Mouse (Mus musculus) right cerebral cortex, postnatal 14 days (tissue): Measurements from ENCODE around the gene Bnipl.

Source experiments
- DNase-seq: peaks from one replicate; pipeline ENCODE4 v3.0.0; 2022

The Bnipl gene

DNA sequence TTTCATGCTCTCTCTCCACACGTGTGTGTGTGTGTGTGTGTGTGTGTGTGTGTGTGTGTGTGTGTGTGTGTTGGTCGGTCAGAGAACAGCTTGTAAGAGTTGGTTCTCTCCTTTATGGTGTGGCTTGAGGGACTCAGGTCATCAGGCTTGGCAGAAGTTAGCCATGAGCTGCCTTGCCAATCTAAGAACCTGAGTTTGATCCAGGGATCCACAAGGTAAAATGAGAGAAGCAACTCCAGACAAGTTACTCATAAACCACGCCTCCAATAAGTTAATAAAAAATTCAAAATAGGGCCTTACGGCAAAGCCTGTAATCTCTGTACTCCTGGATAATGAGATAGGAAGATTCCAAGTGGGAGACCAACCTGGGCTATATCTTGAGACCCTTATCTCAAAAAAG is 42.7 kb downstream of the Bnipl start:
- no peak for DNase-seq

DNA sequence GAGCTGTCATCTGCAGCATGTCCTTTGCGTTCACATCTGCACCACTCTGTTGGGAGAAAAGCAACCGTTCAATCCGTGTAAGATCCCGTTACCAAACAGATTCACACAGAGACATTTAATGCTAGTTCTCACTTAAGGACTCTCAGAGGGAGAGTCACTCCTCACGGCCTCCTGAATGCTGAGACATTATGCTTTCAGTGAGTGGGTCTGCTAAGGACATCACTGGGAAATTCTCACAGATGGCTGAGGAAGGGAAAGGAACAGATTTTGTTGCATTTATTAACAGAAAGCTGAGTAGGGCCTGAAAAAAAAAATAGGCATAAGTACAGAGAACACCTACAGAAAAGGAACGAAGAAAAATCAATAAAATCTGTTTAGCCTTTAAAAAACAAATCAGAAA is 47.1 kb downstream of the Bnipl start:
- no peak for DNase-seq

DNA sequence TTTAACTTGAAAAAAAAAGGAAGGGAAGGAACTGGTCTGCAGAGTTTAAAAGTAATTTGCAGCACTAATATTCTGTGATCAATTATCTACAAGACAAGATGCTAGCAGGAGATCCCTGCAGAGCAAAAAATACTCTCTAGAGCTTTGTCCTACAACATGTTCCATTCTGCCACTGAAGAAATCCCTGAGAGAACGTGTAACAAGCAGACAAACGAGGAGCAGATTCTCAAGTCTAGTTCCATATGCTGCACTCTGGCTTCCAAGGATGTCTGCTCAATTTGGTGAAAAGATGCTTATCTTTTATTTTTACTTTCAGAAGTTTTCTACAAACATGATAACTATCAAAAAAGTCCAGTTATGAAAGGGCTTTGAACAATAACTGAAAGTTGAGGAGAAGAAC is 50.4 kb downstream of the Bnipl start:
- DNase-seq, result no peak

DNA sequence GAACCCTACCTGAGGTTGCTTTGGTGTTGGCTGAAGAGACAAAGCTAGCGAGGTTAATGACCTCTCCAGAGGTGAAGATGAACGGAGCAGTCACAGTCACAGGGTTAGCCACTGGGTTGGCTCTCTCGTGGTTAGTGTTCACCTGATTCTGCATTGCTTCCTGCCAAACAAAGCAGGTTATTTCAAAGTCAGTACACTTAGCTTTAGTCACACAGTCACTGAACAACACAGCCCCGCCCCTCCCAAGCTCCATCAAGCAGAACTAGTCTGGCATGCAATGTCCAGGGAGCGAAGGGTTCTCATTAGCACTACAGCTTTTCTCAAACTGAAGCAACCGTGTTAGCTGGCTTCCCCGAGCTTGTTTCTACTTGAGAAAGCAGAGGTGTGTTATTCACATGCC is 50.9 kb downstream of the Bnipl start:
- no peak for DNase-seq

DNA sequence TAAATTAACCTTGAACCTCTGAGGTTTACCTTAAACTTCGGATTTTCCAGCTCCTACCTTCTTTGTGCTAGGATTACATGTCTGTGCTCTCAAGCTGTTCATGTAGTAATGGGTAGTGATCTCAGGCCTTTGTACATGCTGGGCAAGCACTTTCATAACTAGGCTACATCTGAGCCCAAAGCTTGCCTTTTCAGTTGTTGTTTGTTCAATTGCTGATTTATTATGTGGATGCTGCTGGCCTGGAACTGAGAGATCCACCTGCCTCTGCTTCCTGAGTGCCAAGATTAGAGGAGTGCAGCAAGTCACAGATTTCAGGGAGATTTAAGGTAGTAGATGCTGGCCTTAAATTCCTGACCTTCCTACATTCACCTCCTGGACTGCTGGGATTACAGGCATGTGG is 51.9 kb downstream of the Bnipl start:
- DNase-seq, result no peak

DNA sequence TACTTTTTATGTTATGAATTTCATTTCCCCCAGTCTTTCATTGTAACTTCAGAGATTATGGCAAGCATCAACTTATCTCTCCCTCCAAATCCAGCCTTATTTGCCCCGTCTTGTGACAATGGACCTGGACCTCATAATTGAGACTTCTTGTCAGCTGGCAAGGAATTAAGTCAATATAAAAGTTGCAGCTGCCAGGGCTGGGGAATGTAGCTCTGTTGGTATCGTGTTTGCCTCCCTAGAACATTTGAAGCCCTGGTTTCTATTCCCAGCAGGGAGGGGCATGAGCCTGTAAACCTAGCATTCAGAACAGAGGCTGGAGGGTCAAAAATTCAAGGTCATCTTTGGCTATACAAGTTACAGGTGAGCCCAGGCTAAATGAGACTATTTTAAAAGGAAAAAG is 55.2 kb downstream of the Bnipl start:
- DNase-seq, result no peak

DNA sequence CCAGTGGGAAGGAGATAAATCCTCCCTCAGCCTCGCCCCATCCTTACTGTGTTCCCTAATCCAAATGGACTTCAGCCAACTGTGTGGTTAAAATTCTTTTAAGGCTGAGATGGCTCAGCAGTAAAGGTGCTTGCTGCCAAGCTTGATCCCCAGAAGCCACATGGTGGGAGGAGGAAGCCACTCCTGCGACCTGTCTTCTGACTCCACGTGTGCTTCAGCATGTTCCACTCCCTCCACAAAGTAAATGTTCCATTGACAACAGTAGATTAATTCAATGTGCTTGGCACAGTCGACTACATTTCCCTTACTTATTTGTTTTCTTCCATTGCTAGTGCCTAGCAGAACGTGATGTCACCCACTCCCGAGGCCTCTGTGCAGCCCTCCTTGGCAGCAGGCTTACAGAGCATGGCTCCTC is 56.3 kb downstream of the Bnipl start:
- DNase-seq, result no peak
